Mouse (Mus musculus): ENCODE data around the gene Mroh9. TPM values are rescaled to one million over a fixed set of nuclear protein-coding genes. Genes with fewer than 3 reads are reported as not detected.

Mroh9 gene
- polyA plus RNA-seq (2012; rRNA removed) = not detected in 2 replicates

DNA sequence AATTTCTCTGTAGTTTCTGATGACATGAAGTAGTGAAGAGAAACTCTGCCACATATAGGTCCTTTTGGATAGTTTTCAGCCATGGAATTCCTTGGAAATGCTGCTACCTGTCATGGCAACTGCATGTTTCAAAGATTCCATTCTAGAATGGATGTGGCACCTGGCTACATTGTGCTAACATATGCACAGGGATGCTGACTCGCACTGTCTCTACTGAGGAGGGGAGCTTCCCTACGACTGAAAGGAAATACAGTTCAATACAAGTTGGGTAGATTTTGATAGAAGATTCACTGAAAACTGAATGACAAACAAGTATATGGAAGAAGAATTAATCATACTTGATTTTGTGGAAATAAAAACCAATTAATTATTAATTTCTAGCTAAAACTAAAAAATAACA, at the start of gene Mroh9:
Mroh9 (minus strand) TSS at position 101 of the 400 bp plus-strand sequence.

DNA sequence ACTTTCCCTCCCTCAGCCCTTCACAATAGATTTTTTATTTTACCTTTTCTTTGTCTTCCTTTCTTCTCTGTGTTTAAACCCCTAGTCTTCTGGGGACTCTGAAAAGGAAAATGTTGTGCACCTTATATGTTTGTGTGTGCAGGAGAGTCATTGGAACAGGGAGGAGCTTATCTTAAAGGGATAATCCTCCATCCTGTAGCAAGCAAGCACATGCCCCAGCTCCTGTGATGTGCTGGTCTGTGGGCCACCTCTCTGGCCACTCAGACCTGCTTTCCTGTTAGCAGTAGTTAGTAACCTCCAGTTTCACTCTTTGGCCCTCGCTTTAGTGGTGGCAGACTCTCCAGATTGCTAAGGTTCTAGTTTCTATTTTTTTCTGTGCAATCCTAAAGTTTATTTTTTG, 101.0 kb downstream of the Mroh9 start, which contains the start of gene Fmo3:
Fmo3 (minus strand) TSS at position 101 of the 400 bp plus-strand sequence.

Other genes with a start within 250 kb of the Mroh9 start
- 0.33 and 2.3 TPM in 2 replicates for gene Fmo1, start 219.1 kb downstream of the Mroh9 start, polyA plus RNA-seq (2012; rRNA removed)
- gene Fmo2, start 186.9 kb downstream of the Mroh9 start, polyA plus RNA-seq (2012; rRNA removed) = 0.78 and 1.9 TPM in 2 replicates
- gene Fmo6, start 148.2 kb downstream of the Mroh9 start, polyA plus RNA-seq (2012; rRNA removed) = not detected in 2 replicates
- gene Fmo3, start 101.1 kb downstream of the Mroh9 start, polyA plus RNA-seq (2012; rRNA removed) = not detected in 2 replicates
- gene Prrx1, start 228.0 kb upstream of the Mroh9 start, polyA plus RNA-seq (2012; rRNA removed) = 0.14 and 0.32 TPM in 2 replicates